Mouse (Mus musculus) heart, adult 18-20 months (tissue): Measurements from ENCODE around the gene Olfr944. TPM values are rescaled to one million over a fixed set of nuclear protein-coding genes. Genes with fewer than 3 reads are reported as not detected.

Experiments
- DNase-seq, 2 experiments: peaks; one replicate each; pipeline ENCODE4 v3.0.0; 2021 to 2022; ENCODE audit warnings: mixed read lengths in 1 of 2
- long read RNA-seq, 2 experiments: library from polyadenylated mRNA; stranded (forward); transcript quantifications; one replicate each; pipeline ENCODE4 v2.0.0; 2021
- total RNA-seq, 2 experiments: library from RNA; stranded (reverse); gene quantifications; 2 replicates each; pipeline ENCODE4 v1.2.3; 2021

Gene Olfr944
- not detected for total RNA-seq
- long read RNA-seq, experiment 1 = 0 reads
- long read RNA-seq, experiment 2 = 0 reads

DNA sequence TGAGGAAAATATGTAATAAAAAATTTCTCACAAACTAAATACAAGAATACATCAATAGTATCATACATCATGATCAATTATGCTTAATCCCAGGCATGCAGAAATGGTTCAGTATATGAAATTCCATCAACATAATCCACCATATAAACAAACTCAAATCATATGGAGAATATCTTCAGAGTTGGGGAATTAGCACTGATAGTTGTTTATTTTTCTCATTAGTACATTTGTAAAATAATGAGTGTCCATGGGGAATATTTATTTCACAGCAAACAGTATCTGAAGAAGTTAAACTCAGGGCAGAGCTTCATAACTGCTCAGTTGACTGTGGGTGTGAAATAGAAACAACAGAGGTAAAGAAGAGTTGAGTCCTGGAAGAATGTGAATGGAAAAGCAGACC is at the start of gene Olfr944:
Olfr944 (plus strand) TSS at position 301 of the 400 bp plus-strand sequence.
- no peak for DNase-seq

- no peak for DNase-seq
Observed at GRCm38 (mm10) chr9:39152401-39152800, 49.3 kb upstream of the Olfr944 start.

DNA sequence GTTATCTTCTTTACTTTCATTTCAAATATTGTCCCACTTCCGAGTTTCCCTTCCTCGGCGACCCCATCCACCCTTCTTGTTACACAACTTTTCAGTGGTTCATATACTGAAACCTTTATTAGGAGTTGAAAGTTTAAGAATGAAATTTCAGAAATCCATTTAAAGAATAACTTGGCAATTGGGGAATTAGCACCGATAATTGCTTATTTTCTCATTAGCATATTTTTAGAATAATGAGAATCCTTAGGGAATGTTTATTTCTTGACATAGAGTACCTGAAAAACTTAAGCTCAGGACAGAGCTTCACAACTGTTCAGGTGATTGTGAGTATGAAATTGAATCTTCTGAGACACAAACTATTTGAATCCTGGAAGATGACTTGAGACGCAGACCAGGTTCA is 35.7 kb upstream of the Olfr944 start, which contains the start of gene Olfr943:
Olfr943 (plus strand) TSS at position 301 of the 400 bp plus-strand sequence.
- no peak for DNase-seq

DNA sequence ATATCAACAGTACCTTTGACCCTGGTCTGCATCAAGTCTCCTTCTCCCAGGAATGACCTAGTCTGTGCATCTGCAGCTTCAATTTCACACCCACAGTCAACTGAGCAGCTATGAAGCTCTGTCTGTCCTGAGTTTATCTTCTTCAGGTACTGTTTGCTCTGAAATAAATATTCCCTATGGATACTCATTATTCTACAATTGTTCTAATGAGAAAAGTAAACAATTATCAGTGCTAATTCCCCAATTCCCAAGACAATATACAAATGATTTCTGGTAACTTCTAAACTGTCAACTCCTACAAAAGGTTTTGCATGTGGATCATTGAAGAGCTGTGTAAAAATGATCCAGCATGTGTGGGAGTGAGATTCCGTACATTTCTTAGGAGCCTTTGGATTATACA is 48.2 kb downstream of the Olfr944 start, which contains the start of gene Olfr1537:
Olfr1537 (minus strand) TSS at position 101 of the 400 bp plus-strand sequence.
- no peak for DNase-seq

Other genes with a start within 250 kb of the Olfr944 start
- gene Olfr933, start 229.6 kb upstream of the Olfr944 start, total RNA-seq = not detected
- gene Olfr934, start 213.6 kb upstream of the Olfr944 start, total RNA-seq = not detected
- gene Olfr935, start 202.2 kb upstream of the Olfr944 start, total RNA-seq = not detected
- gene Olfr146, start 178.5 kb upstream of the Olfr944 start, total RNA-seq = not detected
- not detected for gene Olfr937, start 137.0 kb upstream of the Olfr944 start, total RNA-seq
- not detected for gene Olfr938, start 123.0 kb upstream of the Olfr944 start, total RNA-seq
- not detected for gene Olfr27, start 73.8 kb upstream of the Olfr944 start, total RNA-seq
- not detected for gene Olfr943, start 35.6 kb upstream of the Olfr944 start, total RNA-seq
- gene Olfr1537, start 48.1 kb downstream of the Olfr944 start, total RNA-seq = not detected
- gene Olfr945, start 74.9 kb downstream of the Olfr944 start, total RNA-seq = not detected
- gene Olfr948, start 124.1 kb downstream of the Olfr944 start, total RNA-seq = not detected
- not detected for gene Olfr951, start 185.5 kb downstream of the Olfr944 start, total RNA-seq
- not detected for gene Olfr952, start 225.2 kb downstream of the Olfr944 start, total RNA-seq